Mouse (Mus musculus): Measurements from ENCODE around the gene Ttc34.

Gene Ttc34

DNA sequence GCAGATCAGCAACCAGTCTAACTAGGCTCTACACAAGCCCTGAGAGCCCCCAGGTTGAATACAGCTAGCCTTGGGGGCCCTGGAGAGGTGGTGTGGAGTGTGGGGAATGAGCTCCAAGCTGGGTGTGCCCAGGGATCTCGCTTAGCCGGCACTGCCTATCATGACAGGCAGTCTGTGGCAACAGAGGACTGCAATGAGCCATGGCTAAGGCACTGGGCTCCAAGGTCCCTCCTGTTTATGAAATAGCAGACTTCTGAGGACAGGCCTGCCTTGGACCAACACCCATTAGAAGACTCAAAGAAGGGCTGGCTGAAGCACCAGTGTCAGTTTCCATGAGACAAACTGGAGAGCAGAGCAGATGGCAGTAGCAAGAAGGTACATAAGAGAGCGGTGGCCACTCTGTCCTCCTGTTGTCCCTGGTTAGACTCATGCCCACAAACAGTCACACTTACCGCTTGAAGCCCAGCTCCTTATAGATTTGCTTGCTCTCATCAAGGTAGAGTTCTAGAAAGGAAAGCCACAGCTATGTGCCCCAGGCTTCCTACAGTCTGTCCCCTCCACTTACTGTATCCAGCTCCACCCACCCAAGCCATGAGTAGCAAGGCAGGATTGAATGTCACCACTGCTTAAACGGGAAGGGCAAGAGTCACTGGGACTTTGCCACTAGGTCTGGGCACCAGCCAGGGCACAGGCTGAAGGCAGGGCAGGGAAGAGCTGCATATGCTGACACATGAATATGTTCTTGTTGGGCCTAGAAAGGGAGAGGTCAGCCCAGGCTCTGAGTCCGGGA, 60.6 kb downstream of the Ttc34 start:
- DNase-seq (ENCODE audit: low read depth, low spot score) = no peak

DNA sequence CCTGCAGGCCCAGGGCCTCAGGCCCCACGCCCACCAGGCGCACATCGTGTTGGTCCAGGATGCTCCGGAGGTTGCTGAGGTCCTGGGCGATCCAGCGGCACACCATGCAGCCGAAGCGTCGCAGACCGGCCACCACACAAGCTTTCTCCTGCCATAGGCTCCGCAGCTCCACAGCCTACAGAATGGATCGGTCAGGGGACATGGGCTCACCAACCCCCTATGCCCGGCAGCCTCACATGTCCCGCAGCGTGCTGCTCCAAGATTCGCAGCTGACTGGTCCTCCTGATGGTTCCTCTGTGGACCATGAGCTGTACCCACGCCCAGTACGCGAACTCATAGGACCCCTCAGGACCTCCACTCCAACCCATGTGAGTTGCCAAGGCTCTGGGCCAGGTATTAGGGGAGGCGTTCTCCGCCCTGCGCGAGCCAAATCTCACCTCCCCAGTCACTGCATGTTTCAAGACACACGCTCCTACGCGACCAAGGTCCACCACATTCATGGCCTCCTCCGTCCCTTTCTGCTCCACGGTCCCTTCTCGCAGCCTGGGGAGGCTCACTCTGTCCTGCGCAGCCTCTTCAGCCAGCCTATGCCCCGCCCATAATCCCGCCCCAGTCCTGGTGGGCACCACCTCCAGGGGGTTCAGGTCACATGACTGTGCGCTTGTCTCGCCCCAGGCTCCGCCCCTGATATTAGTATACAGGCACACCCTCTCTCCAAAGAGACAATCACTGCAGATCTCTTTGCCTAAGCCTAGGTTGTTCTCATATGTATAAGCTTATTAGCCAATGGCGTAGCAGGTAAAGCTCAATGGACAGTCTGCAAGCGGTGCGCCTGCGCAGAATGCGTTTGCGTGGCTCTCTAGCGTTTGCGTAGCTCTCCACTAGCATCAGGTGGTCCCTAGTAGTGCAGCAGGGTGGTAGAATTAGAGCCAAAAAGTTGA, 61.5 kb downstream of the Ttc34 start, which contains the start of gene Fam213b:
Fam213b (minus strand) TSS at position 630 of the 941 bp plus-strand sequence.
- DNase-seq (ENCODE audit: low read depth, low spot score) = peak; percentile 96

DNA sequence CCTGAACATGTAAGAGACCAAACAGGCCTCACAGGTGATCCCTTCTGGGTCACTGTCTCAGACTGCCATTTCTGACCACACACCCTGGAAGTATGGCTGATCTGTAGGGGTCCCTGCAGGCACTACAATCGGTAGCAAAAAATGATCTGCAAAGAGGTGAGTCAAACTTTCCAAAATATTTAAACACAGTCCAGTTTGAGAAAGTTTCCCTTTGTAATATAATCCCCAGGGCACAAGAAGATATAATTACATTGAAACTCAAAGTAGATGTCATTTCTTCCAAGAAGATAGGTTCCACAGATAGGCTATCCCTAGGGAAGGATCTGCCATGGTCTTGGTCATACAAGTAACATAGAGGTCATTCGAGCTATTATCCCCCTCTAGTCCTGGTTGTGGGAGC, 65.1 kb downstream of the Ttc34 start:
- DNase-seq (ENCODE audit: low read depth, low spot score) = no peak

DNA sequence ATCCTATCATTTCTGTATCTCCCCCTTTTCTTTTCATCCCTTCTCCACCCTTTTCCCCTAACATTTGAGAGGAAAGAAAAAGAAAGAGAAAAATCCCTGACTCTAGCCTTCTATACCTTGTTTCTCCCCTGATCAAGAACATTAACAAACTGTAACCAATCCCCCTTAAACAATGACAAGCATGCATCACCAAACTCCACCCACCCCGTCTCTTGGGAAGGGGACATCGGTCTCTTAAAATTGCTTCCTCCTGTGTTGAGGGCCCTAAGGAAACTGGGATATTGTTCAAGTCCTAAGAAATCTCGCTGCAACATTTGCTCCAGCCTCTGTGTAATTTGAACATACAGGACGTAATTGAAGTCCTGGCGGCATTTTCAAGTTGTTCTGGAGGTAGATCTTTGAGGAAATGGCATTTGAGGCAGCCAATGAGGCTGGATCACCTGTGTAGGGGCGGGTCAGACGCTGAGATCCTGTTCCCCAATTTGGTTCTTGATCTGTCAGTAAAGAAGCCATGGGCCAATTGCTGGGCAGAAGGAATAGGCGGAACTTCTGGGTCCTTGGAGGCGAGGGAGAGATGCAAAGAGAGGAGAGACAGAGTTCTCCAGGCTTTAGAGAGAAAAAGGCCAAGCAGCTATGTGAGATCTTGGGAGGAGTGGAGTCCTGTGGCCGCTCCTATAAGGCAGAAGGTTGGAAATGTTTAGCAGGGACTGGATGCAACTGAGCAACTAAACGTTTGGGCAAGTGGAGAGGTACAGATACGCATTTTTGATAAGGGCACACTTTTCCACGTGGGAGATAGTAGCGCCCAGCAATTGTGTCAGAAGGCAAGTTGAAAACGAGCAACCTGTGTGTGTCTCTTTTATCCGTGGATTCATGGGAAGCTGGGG, 67.2 kb downstream of the Ttc34 start:
- DNase-seq (ENCODE audit: low read depth, low spot score) = peak; percentile 96

DNA sequence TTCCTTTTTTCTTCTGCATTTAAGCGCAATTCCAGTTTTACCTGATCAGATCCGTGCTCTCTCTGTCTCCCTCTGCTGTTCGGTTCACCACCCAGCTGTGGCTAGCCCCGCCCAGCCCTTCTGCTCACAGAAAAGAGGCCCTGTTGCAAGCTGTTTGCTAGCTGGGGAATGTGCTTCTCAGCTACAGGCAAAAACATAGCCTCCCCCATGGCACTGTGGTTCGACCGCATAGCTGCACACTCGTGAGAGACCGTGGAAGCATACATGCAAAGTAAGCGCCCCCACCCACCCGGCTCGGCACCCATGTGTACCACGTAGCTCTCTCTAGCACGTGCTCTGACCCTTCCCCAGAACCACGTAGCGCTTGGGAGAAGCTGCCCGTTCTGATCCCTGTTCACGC, 70.6 kb downstream of the Ttc34 start:
- peak; percentile 75 for DNase-seq (ENCODE audit: low read depth, low spot score)

DNA sequence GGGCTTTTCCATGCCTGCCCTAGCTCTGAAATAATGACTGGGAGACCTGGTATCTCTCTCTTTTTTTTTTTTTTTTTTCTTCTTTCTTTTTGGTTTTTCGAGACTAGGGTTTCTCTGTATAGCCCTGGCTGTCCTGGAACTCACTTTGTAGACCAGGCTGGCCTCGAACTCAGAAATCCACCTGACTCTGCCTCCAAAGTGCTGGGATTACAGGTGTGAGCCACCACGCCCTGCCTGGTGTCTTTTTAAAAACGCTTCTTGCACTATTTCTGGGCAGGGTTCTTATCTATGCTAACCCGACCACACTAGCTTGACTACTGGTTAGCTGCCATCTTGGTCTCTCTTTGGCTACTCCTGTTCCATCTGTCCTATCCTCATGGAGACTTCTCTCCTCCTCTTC, 71.2 kb downstream of the Ttc34 start:
- DNase-seq (ENCODE audit: low read depth, low spot score) = no peak

DNA sequence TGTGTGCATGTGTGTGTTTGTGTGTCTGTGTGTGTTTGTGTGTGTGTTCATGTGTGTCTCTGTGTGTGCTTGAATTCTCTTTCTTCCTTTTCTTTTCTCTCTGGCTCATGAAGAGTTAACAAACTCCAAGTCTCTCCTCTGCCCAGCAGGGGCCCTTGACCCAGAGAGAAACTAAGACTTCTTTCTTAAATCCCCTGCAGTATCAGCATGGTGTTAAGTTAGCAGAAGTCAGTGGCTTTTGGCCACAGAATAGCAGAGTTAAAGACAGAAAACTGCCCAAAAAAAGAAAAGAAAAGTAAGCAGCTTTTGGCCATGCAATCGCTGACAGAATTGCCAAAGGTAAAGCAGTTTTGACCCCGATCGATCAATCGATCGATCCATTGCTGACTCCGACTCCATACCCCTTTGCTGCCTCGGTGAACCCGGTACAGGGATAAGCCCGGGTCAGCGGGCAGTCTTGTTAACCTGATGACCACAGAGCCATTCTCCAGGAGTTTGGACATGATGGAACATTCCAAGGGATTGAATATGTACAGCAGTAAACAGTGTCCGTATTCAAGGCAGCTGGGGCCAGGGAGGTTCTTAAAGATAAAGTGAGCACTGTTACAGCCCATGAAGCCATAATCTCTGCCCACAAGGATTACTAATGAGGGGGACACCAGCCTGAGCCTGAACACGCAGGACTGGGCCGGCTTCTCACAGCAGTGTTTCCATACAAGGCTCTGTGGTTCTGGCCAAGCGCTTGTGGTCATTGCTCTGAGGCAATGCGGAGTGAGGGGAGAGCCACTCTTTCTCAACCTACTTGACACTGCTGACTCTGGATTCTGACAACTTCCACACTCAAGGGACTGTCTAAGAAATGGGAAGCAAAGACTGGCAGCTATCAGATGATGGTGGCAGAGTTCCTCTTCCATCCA, 73.6 kb downstream of the Ttc34 start:
- no peak for DNase-seq (ENCODE audit: low read depth, low spot score)

DNA sequence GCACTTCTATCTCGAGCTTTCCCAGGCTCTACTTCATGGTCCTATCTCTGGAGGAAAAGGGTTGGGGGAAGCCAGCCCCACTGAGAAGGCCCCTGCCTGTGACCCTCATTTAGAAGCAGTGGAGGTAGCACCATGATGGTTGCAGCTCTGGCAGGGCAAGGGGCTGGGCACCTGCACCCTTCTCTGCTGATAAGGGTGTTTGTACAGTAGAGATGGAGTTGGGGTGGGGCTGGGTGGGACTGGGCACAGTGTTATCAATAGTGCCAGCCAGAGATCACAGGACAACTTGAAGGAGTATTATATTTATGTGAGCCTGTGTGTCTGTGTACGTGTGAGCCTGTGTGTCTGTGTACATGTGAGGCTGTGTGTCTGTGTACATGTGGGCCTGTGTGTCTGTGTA, 74.4 kb downstream of the Ttc34 start:
- DNase-seq (ENCODE audit: low read depth, low spot score) = no peak

DNA sequence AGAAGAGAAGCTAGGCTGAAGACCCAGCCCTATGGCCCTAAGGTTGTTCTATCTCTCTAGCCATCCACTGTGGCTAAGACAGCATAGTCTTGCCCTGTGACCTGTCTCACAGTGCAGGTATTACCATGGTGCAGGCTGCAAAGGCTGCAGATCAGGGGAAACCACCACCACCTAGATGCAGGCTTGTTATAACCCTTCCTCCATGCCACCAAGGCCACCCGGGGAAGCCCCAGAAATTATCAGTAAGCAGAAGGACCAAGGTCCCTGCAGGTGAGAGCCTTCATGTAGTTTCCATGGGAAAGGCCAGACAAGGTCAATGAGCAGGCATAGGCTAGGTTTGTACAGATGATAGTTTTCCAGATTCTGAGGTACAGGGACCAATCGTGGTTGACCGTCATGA, 76.6 kb downstream of the Ttc34 start:
- no peak for DNase-seq (ENCODE audit: low read depth, low spot score)

DNA sequence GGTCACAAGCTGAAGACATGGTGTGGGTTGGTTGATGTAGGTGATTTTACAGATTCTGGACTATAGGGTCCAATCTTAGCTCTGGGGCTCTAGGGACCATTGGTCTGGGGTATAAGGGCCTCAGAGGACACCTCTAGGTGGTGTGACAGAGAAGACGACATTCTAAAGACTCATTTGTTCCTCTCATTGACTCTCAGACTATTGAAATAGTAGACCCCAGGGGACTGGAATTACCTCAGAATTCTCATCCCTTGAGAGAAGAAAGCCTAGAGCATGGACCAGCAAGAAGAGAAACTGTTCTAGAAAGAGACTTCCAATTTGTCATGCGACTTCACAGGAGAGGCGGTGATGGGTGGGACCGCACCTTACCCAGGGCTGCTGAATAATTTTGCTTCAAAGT, 77.0 kb downstream of the Ttc34 start:
- no peak for DNase-seq (ENCODE audit: low read depth, low spot score)

DNA sequence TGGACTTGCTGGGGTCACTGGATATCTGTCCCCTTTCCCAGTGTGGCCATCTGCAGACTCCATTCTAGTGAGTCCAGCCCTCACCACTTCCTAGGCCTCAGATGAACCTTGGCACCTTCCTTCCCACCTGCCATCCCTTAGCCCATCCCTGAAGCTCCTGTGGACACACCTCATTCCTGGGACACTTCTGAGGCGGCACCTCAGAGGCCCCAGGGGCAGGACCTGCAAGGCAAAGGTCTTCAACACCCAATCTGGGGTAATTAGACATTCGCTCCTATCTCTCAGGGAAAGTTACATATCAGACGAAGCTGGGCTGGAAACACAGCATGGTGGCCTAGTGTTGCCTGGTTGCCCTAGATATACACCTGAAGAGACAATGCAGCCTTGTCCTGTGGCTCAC, 77.4 kb downstream of the Ttc34 start:
- DNase-seq (ENCODE audit: low read depth, low spot score) = no peak

DNA sequence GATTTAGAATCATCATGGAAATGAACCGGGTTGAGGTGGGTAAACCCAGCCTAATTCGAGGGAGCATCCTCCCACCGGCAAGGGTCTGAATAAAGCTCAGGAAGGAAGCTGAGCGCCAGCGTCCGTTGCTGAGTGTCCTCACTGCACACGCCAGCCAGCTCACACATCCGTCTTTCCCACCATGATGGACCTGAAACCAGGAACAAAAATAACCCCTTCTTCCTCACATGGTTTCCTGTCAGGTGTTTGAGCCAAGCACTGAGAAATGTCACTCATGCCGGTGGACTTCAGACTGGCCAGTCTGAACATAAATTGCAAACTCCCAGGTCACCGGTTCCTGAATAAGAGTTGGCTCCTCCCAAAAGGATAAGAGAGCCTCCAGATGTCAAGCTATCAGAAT, 78.0 kb downstream of the Ttc34 start:
- DNase-seq (ENCODE audit: low read depth, low spot score) = no peak

DNA sequence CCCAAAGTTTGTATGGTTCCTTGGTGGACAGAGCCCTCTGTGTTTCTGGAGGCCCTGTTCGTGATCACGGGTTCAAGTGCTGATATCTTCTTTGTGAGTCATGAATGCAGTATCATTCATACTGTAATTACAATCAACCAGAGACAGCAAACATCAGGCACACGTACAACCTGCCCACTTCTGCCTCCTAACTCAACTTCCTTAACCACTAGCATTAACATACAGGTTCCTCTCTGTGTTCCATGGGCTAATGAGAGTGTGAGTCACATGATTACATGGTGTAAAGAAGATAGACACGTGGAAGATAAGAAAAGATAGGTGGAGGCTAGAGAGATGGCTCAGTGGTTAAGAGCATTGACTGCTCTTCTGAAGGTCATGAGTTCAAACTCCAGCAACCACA, 79.4 kb downstream of the Ttc34 start:
- no peak for DNase-seq (ENCODE audit: low read depth, low spot score)

All from A20 (cell line).